ENCODE assay signal across 11 mouse cellular contexts in genomic region chr1:51668881-51669280, GRCm38 (mm10).
DNase-seq lines count a peak whose midpoint lies in the region; ATAC-seq and TF ChIP-seq lines count a peak whose summit lies in the region.
"Had no signal": no experiment of that assay in that cellular context is flagged by ENCODE, and none has a peak within 500 bp of the region (broad histone marks: within the 10 kb centered on the region; RNA-seq: fewer than 3 reads in every experiment).

No protein-coding gene starts in this region.

- no peaks in the 10 kb centered on the region for H3K79me2 ChIP-seq in liver, adult 2 months (ENCODE audit: control insufficient read depth, insufficient read depth, low read length)

- no peak for ATAC-seq in heart, postnatal 0 days (ENCODE audit: insufficient read depth, low read depth)

- peak; percentile 79 for TF ChIP-seq CTCF in heart, postnatal 0 days (IDR thresholded peaks at IDR 0.05; ENCODE audit: low read depth)
- TF ChIP-seq CTCF in liver, adult 2 months (IDR thresholded peaks at IDR 0.05; ENCODE audit: low read depth, low read length) = peak; percentile 40

- H3K9ac ChIP-seq in heart, postnatal 0 days (replicated peaks; ENCODE audit: low read depth, low read length) = no peak overlapping the region
- no peak overlapping the region for H3K9ac ChIP-seq in liver, adult 2 months (ENCODE audit: low read depth, low read length)
- H3K9ac ChIP-seq: lung, embryonic 15.5 days had no signal

- TF ChIP-seq POLR2A in liver, adult 2 months (IDR thresholded peaks at IDR 0.05; ENCODE audit: extremely low read depth, insufficient read depth, low read length) = no peak

- no peak overlapping the region for H3K4me2 ChIP-seq in heart, postnatal 0 days (ENCODE audit: low read depth, low read length)
- H3K4me2 ChIP-seq: lung, embryonic 15.5 days had no signal

- peak; percentile 13 for DNase-seq in adrenal gland, postnatal 10 days
- no peak for DNase-seq in adrenal gland, postnatal 25 days
- DNase-seq in heart, postnatal 0 days (ENCODE audit: low spot score) = peak; percentile 29
- DNase-seq in heart, postnatal 36 days = no peak
- peak; percentile 53 for DNase-seq in liver, adult 2 months (ENCODE audit: extremely low read depth, low read depth, low spot score)
- no peak for DNase-seq in liver
- DNase-seq in large intestine, adult 2 months (ENCODE audit: low read depth, low spot score) = peak; percentile 28
- no peak for DNase-seq in adrenal gland, adult 2 months
- DNase-seq: cerebellum, adult 18-20 months; layer of hippocampus, adult 9-11 months had no signal

- intact Hi-C loops in heart, postnatal 36 days (cut with DNase I) = loop anchor here (1.0 to 5.0 kb wide), 2 partner anchors 276 to 328 kb away; no protein-coding TSS in a partner anchor

- no peak overlapping the region for H3K4me3 ChIP-seq in heart, postnatal 0 days (ENCODE audit: low read depth, low read length)
- H3K4me3 ChIP-seq in liver, adult 2 months (ENCODE audit: insufficient read depth, low read depth, low read length) = no peak overlapping the region
- H3K4me3 ChIP-seq: lung, embryonic 15.5 days had no signal

- H3K4me1 ChIP-seq in heart, postnatal 0 days (ENCODE audit: control insufficient read depth, insufficient read depth) = 0 out of 2 replicates have a peak, but pooled peaks cover 2% of the 10 kb centered on the region
- H3K4me1 ChIP-seq in liver, adult 2 months (ENCODE audit: control insufficient read depth, insufficient read depth, low read length) = no peaks in the 10 kb centered on the region
- H3K4me1 ChIP-seq: lung, embryonic 15.5 days had no signal

- H3K9me3 ChIP-seq in heart, postnatal 0 days (replicated peaks; ENCODE audit: control insufficient read depth, low read length) = no peaks in the 10 kb centered on the region
- H3K9me3 ChIP-seq: lung, embryonic 15.5 days had no signal

- TF ChIP-seq EP300 in heart, postnatal 0 days (IDR thresholded peaks at IDR 0.05; ENCODE audit: low read depth) = no peak

- H3K27me3 ChIP-seq in heart, postnatal 0 days (ENCODE audit: control insufficient read depth, insufficient read depth, low read length) = no peaks in the 10 kb centered on the region
- no peaks in the 10 kb centered on the region for H3K27me3 ChIP-seq in liver, adult 2 months (ENCODE audit: control insufficient read depth, insufficient read depth, low read length)
- H3K27me3 ChIP-seq: lung, embryonic 15.5 days had no signal

- no peak overlapping the region for H3K27ac ChIP-seq in heart, postnatal 0 days (ENCODE audit: low read depth)
- H3K27ac ChIP-seq in liver, adult 2 months (replicated peaks; ENCODE audit: insufficient read depth, low read depth, low read length) = no peak overlapping the region
- H3K27ac ChIP-seq: lung, embryonic 15.5 days had no signal

- H3K36me3 ChIP-seq in heart, postnatal 0 days (replicated peaks; ENCODE audit: control insufficient read depth, insufficient read depth, low read length) = no peaks in the 10 kb centered on the region
- H3K36me3 ChIP-seq in liver, adult 2 months (ENCODE audit: control insufficient read depth, insufficient read depth, low read length) = no peaks in the 10 kb centered on the region
- H3K36me3 ChIP-seq: lung, embryonic 15.5 days had no signal

Comparison
In these comparisons a context has a peak if more than half of its experiments do, and no peak if none do; other contexts are left out.
1. DNase-seq: peak in adrenal gland, postnatal 10 days (single experiment), heart, postnatal 0 days (single experiment), liver, adult 2 months (single experiment) and large intestine, adult 2 months (single experiment); none in adrenal gland, postnatal 25 days (single experiment), heart, postnatal 36 days (0 of 2), liver (single experiment) and adrenal gland, adult 2 months (single experiment).